Mouse (Mus musculus) lung, embryonic 15.5 days (tissue): ENCODE measurements at regions not wholly inside any gene's neighbourhood (a gene's known extent, or its start where the extent isn't known, plus 50 kb on each side); places are given as distances from the start of the nearest gene placed in this dataset.
A peak's percentile ranks its signal among the peaks of the same experiment; 100 is the strongest.

Experiments used
- ATAC-seq: fragments of 200-750 bp; cut with Nextera tagmentation; 2 replicates; pipeline ENCODE4 v1.8.0; 2017; ENCODE audit warnings: moderate number of reproducible peaks, borderline replicate concordance; ENCODE audit not compliant: low FRiP score, low TSS enrichment; ENCODE audit errors: extremely low read depth
- H3K27ac ChIP-seq: fragments of 300-500 bp; sonication (generic); 2 replicates; pipeline ENCODE4 v1.5.1; 2015; ENCODE audit warnings: moderate library complexity, mild to moderate bottlenecking, inconsistent platforms
- H3K27me3 ChIP-seq: fragments of 300-500 bp; sonication (generic); 2 replicates; pipeline ENCODE4 v1.6.1; 2015; ENCODE audit warnings: inconsistent platforms
- H3K36me3 ChIP-seq: fragments of 300-500 bp; sonication (generic); 2 replicates; pipeline ENCODE4 v1.6.1; 2015; ENCODE audit warnings: inconsistent platforms
- H3K4me1 ChIP-seq: fragments of 300-500 bp; sonication (generic); 2 replicates; pipeline ENCODE4 v1.6.1; 2015; ENCODE audit warnings: inconsistent platforms
- H3K4me2 ChIP-seq: fragments of 300-500 bp; sonication (generic); 2 replicates; pipeline ENCODE4 v1.6.1; 2015; ENCODE audit warnings: inconsistent platforms, mild to moderate bottlenecking, moderate library complexity
- H3K4me3 ChIP-seq: fragments of 300-500 bp; sonication (generic); 2 replicates; pipeline ENCODE4 v1.5.1; 2015; ENCODE audit warnings: mild to moderate bottlenecking, inconsistent platforms
- H3K9ac ChIP-seq: fragments of 300-500 bp; sonication (generic); 2 replicates; pipeline ENCODE4 v1.6.1; 2015; ENCODE audit warnings: inconsistent platforms
- H3K9me3 ChIP-seq: fragments of 300-500 bp; sonication (generic); 2 replicates; pipeline ENCODE4 v1.6.1; 2016; ENCODE audit warnings: inconsistent platforms
- WGBS: fragments of 180-500 bp; shearing (Covaris S2); methylation state at CpG from one replicate; pipeline ENCODE4 v1.1.7; 2015; 5-methylcytosine and 5-hydroxymethylcytosine counted together

DNA sequence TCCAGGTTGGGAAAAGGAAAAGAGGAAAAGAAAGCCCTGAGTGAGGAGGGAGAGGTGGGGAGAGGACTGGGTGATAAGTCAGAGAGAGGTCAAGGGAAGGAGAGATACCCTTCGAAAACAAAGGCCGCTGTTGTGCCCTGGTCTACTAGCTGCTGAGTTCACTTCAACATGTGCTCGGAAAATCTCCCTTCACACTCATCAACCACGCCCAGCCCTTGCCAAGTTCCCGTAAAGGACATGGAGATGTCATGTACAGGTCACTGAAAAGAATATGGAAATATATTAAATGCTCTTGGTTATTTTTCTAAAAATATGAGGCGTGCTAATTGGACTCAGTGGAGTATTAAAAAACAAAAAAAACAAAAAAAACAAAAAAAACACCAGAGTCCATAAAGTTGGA, 359.5 kb upstream of the Actbl2 start:
- H3K36me3 ChIP-seq = no peaks in the 10 kb centered on the region
- peak overlapping the region; percentile 5; the same call in 1 of the 2 replicates for H3K27ac ChIP-seq
- no peak overlapping the region for H3K9ac ChIP-seq
- no peaks in the 10 kb centered on the region for H3K27me3 ChIP-seq
- H3K4me2 ChIP-seq = no peak overlapping the region
- peaks cover 32% of the 10 kb centered on the region for H3K4me1 ChIP-seq
- no peak for ATAC-seq
- no peaks in the 10 kb centered on the region for H3K9me3 ChIP-seq
- no peak overlapping the region for H3K4me3 ChIP-seq
- 48% methylated on average over 6 of the region's 6 CpGs for WGBS

DNA sequence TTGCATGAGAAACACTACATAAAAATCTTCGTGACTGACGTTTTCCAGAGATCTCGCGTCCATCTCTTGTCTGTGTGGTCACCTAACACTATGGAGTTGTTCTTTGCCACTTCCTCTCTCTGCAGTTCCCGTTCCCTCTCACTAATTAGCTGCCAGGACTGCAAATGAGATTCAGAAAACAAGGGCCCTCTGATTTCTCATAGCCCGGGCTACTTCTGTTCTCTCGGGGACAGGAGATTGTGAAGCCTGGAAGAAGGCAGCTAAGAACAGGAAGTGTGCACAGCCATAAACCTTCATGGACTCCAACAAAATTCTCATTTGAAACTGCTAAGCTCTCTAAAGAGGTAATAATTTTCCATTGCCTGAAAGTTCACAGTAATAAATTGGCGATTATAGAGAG, 358.9 kb upstream of the Actbl2 start:
- H3K4me3 ChIP-seq = no peak overlapping the region
- ATAC-seq = no peak
- H3K4me1 ChIP-seq = peaks cover 32% of the 10 kb centered on the region
- H3K36me3 ChIP-seq = no peaks in the 10 kb centered on the region
- 74% methylated on average over 8 of the region's 8 CpGs for WGBS
- H3K27ac ChIP-seq = no peak overlapping the region
- H3K9ac ChIP-seq = no peak overlapping the region
- H3K4me2 ChIP-seq = no peak overlapping the region
- no peaks in the 10 kb centered on the region for H3K27me3 ChIP-seq
- no peaks in the 10 kb centered on the region for H3K9me3 ChIP-seq

DNA sequence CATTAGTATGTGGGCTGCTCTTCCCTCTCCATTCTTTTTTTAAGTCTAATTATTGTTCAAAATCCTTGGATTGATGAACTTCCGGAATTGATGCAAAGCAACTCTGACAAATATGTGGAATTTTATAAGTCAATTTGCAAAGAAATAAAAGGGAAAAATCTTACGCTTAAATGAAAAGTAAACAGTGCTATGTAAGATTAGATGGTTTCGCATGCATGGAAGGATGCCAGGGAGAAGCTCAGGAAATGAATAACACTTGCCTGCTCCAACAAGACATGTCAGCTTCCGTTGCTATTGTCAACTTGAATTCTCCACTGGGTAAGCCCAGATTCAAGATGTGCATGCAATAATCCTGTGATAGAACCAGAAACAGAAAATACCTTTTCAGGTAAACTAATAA, 357.2 kb upstream of the Actbl2 start:
- Histone ChIP-seq H3K4me2 (no peak overlapping the region), H3K9ac (no peak overlapping the region), H3K27ac (no peak overlapping the region), H3K36me3 (no peaks in the 10 kb centered on the region), H3K4me3 (no peak overlapping the region), H3K27me3 (no peaks in the 10 kb centered on the region), H3K4me1 (peaks cover 39% of the 10 kb centered on the region), H3K9me3 (no peaks in the 10 kb centered on the region)
- no peak for ATAC-seq
- 38% methylated on average over 4 of the region's 4 CpGs for WGBS

DNA sequence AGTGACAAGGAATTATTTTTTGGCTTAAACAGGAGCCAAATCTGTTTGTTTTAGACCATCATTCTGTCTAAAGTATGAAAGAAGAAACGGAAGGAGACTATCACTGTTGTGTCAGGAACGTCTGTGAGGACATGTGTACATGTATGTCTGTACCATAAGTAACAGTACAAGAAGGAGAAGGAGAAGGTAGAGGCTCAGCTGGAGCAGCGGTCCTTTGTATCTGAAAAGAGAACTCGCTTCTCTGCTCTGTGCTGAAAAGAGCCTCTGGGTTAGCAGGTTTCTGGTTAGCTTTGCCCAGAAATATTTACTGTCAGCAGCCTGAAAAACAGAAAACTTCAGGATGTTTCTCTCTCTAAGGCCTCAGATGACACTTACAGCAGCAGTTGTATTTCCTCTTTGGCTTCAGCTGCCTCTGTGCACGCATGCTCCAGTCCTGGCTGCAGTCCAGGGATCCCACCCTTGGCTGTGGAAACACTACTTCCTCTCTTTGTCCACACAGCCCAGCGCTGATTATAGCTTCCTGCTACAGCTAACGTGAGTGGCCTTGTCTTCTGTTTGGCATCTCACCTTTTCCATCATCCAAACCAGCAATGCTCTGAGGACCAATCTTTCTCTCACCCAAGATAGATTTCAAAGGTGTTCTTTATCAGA, 351.7 kb upstream of the Actbl2 start:
- Histone ChIP-seq H3K9ac (no peak overlapping the region), H3K4me2 (no peak overlapping the region), H3K9me3 (no peaks in the 10 kb centered on the region), H3K4me1 (peaks cover 32% of the 10 kb centered on the region), H3K36me3 (no peaks in the 10 kb centered on the region), H3K4me3 (no peak overlapping the region), H3K27me3 (no peaks in the 10 kb centered on the region), H3K27ac (peak overlapping the region; percentile 72)
- 14% methylated on average over 7 of the region's 7 CpGs for WGBS
- ATAC-seq = peak; percentile 95

DNA sequence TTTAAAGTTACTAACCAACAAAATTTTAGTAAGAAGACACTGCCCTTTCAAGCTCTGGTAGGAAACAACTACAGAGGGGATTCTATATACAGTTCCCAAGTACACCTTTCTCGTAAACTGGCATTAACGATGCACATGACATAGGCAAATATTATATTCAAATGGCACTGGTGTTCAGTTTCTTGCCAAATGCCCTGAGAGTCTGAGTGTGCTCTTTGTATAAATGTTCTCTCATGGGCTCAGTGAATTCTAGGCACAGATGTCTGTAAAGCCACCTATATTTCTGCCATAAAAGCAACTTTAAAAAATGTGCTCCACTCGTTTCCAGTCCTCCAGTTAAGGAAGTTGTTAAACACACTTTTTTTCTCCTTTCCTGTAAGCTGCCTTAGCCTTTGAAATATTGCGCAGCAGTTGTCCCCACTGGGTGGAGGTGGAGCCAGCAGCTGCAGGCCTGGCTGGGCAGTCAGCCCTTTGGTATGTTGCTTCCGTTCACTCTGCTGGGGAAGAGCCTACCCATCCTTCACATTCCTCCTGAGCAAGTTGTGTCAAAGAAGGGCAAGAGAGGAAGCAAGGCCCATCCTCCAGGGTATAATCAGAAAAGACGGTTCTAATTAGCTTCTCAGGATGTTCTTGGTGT, 347.4 kb upstream of the Actbl2 start:
- no peaks in the 10 kb centered on the region for H3K9me3 ChIP-seq
- H3K27me3 ChIP-seq = no peaks in the 10 kb centered on the region
- H3K4me1 ChIP-seq = peaks cover 29% of the 10 kb centered on the region
- no peak overlapping the region for H3K4me3 ChIP-seq
- peak overlapping the region; percentile 9 for H3K27ac ChIP-seq
- H3K9ac ChIP-seq = no peak overlapping the region
- no peak overlapping the region for H3K4me2 ChIP-seq
- 34% methylated on average over 6 of the region's 6 CpGs for WGBS
- peak; percentile 64; the same call in 1 of the 2 replicates for ATAC-seq
- H3K36me3 ChIP-seq = no peaks in the 10 kb centered on the region

DNA sequence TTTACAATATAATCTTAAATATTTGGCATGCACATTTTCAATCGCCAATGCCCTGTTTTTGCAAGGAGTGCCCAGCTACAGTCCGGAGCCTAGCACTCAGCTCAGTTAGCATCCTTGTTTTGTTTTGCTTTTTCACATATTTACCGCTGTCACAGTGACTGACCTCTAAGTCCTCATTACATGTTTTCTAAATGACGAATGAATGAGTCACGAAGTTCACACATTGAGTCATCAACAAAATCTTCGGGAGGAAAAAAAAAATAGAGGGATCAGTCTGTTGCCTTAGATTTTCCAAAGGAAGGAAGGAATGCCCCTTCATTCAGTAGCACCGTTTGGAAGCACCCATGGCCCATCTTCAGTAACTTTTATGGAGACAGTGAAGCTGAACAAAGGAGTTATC, 342.9 kb upstream of the Actbl2 start:
- ATAC-seq = no peak
- H3K4me3 ChIP-seq = no peak overlapping the region
- H3K27ac ChIP-seq = no peak overlapping the region
- H3K4me2 ChIP-seq = no peak overlapping the region
- H3K27me3 ChIP-seq = no peaks in the 10 kb centered on the region
- 74% methylated on average over 7 of the region's 7 CpGs for WGBS
- peaks cover 11% of the 10 kb centered on the region; the same call in 1 of the 2 replicates for H3K4me1 ChIP-seq
- H3K9ac ChIP-seq = no peak overlapping the region
- H3K9me3 ChIP-seq = no peaks in the 10 kb centered on the region
- H3K36me3 ChIP-seq = no peaks in the 10 kb centered on the region

DNA sequence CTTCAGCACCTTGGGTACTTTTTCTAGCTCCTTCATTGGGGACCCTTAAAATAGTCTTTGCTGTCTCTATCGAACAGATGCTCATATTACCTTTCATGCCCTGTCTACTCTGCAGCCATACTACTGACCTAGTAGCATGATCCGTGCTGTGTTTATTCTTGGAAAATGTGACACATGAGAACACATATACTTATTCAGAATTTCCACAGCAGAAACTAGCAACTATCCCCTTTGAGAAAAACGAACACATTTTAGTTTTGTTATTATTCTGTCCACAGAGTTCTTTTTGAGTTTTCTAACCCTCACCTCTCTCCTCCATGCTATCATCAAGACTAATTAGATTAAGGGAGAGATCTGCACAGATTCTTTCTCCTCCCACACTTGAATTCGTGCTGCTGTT, 341.6 kb upstream of the Actbl2 start:
- Histone ChIP-seq H3K9me3 (no peaks in the 10 kb centered on the region), H3K9ac (no peak overlapping the region), H3K4me2 (no peak overlapping the region), H3K27me3 (no peaks in the 10 kb centered on the region), H3K4me3 (no peak overlapping the region), H3K4me1 (peaks cover 2% of the 10 kb centered on the region; the same call in 1 of the 2 replicates), H3K36me3 (no peaks in the 10 kb centered on the region), H3K27ac (no peak overlapping the region)
- WGBS = 78% methylated on average over 4 of the region's 4 CpGs
- no peak for ATAC-seq

DNA sequence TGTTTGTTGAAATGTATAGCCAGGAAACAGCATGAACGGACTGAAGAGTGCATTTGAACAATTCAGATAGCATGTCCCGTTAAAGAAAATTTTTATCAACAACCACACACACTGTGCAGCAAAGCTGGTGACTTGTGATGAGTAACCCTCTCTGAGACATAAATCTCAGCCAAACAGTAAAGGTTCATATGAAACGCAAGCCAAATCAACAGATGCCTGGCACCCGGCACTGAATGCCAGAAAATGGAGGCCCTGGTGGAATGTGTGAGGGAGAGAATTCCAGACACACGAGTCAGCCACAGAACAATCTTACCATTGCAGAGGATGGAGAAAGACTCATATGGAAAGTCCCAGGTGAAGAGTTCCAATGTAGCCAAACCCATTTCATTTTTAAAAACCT, 341.1 kb upstream of the Actbl2 start:
- H3K9ac ChIP-seq = no peak overlapping the region
- no peaks in the 10 kb centered on the region for H3K36me3 ChIP-seq
- H3K27me3 ChIP-seq = no peaks in the 10 kb centered on the region
- H3K4me1 ChIP-seq = no peaks in the 10 kb centered on the region
- WGBS = 55% methylated on average over 5 of the region's 5 CpGs
- no peak overlapping the region for H3K4me3 ChIP-seq
- ATAC-seq = no peak
- H3K9me3 ChIP-seq = no peaks in the 10 kb centered on the region
- no peak overlapping the region for H3K4me2 ChIP-seq
- no peak overlapping the region for H3K27ac ChIP-seq

DNA sequence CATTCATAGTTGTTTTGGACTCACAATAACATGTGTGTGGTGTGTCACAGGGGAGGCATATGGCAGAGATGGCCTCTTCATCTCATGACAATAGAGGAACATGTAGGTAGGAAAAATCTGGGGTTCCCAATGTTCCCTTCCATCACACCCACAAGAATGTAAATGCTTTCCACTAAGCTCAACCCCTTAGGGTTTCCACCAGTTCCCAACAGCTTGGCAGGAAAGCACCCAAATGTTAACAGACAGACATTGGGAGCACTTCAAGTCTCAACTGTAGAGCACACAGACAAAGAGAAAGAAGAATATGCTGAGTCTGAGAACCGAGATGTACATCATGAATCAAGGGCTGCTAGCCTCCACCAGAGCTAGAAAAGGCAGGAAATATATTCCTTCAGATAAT, 339.7 kb upstream of the Actbl2 start:
- H3K9ac ChIP-seq = no peak overlapping the region
- WGBS = 69% methylated on average over 1 of the region's 1 CpGs
- H3K4me1 ChIP-seq = no peaks in the 10 kb centered on the region
- H3K36me3 ChIP-seq = no peaks in the 10 kb centered on the region
- ATAC-seq = no peak
- no peaks in the 10 kb centered on the region for H3K9me3 ChIP-seq
- H3K27me3 ChIP-seq = no peaks in the 10 kb centered on the region
- H3K4me2 ChIP-seq = no peak overlapping the region
- H3K27ac ChIP-seq = no peak overlapping the region
- no peak overlapping the region for H3K4me3 ChIP-seq

DNA sequence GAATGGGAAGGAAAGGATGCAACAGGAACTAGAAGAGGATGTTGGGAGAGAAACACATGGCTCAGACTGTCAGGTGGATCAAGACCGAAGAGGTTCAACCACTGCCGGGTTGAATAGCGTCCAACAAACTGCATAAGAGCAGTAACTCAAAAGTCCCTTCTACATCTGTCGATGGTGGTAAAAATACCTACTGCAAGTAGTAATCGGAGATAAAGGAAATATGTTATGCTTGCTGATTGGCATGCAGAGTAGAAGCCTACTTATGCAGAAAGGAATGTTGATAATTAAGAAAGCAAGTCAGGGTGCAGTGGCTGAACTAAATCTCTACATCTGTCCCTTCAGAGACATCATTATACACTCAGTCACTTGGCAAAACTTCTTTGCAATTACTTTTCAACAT, 330.9 kb upstream of the Actbl2 start:
- ATAC-seq = no peak
- H3K27me3 ChIP-seq = no peaks in the 10 kb centered on the region
- WGBS = 92% methylated on average over 5 of the region's 5 CpGs
- no peak overlapping the region for H3K27ac ChIP-seq
- no peaks in the 10 kb centered on the region for H3K36me3 ChIP-seq
- no peak overlapping the region for H3K4me2 ChIP-seq
- no peaks in the 10 kb centered on the region for H3K9me3 ChIP-seq
- no peaks in the 10 kb centered on the region for H3K4me1 ChIP-seq
- no peak overlapping the region for H3K9ac ChIP-seq
- no peak overlapping the region for H3K4me3 ChIP-seq

DNA sequence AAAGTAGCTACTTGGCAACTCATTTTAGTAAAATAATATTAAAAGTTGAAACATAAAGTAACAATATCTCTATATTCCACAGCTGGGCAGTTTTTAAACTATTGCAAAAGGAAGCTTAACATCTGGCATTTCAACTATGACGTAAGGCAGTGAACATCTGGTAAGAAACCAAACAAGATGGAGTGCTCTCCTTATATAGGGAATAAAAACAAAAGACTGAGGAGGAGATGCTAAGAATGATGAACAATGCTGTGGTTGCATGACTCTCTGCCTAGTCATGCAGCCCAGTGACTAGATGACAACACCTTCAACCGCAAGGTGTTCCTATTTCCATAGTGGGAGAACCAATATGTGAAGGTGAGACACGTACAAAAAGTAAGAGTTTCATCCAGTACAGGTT, 329.9 kb upstream of the Actbl2 start:
- 74% methylated on average over 3 of the region's 3 CpGs for WGBS
- ATAC-seq = no peak

DNA sequence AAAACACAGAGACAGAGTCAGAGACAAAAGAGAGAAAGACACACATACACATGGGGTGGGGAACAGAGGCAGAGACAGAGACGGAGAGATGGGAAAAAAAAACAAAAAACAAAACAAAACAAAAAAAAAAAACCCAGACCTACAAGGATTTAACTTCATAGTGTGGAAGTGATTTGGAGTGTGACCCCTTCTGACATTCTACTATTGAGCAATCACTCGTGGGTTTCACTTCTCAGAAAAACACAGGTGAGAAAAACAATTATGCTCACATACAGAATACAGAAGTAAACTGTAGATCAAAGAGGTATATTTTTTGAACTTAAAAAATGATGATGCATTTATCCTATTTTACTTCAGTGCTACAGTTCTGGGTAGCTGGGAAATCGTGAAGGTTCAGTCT, 326.7 kb upstream of the Actbl2 start:
- H3K9me3 ChIP-seq = no peaks in the 10 kb centered on the region
- no peaks in the 10 kb centered on the region for H3K36me3 ChIP-seq
- H3K9ac ChIP-seq = no peak overlapping the region
- no peak overlapping the region for H3K4me2 ChIP-seq
- H3K27ac ChIP-seq = no peak overlapping the region
- H3K27me3 ChIP-seq = no peaks in the 10 kb centered on the region
- no peak for ATAC-seq
- WGBS = 67% methylated on average over 3 of the region's 3 CpGs
- no peak overlapping the region for H3K4me3 ChIP-seq
- no peaks in the 10 kb centered on the region for H3K4me1 ChIP-seq

More for the DNA sequence above, 329.9 kb upstream of the Actbl2 start:
- Histone ChIP-seq H3K4me1 (no peaks in the 10 kb centered on the region), H3K27me3 (no peaks in the 10 kb centered on the region), H3K4me3 (no peak overlapping the region), H3K27ac (no peak overlapping the region), H3K9me3 (no peaks in the 10 kb centered on the region), H3K9ac (no peak overlapping the region), H3K4me2 (no peak overlapping the region), H3K36me3 (no peaks in the 10 kb centered on the region)
